Mouse (Mus musculus): Measurements from ENCODE around the gene Cdkn1a.

- TF ChIP-seq POLR2A (IDR thresholded peaks at IDR 0.05; ENCODE audit: control insufficient read depth, extremely low read depth, insufficient read depth, low read length, poor library complexity) (no peak), CTCF (IDR thresholded peaks at IDR 0.05; ENCODE audit: borderline replicate concordance, control insufficient read depth, extremely low read depth, insufficient read depth, low read length, poor library complexity) (no peak)
Measured at GRCm38 (mm10) chr17:29116023-29116422, 25.2 kb downstream of the Cdkn1a start.
